Mouse (Mus musculus): ENCODE results near the gene Mad1l1.

The Mad1l1 gene

GRCm38 (mm10) chr5:140258035-140258434 lies 63.3 kb downstream of the Mad1l1 start:
- no peak for DNase-seq

- no peak for DNase-seq
Observed at GRCm38 (mm10) chr5:140257439-140257838, 63.9 kb downstream of the Mad1l1 start.

GRCm38 (mm10) chr5:140256685-140257084 lies 64.7 kb downstream of the Mad1l1 start:
- DNase-seq, result no peak

- DNase-seq, result no peak
Observed at GRCm38 (mm10) chr5:140255265-140255664, 66.1 kb downstream of the Mad1l1 start.

GRCm38 (mm10) chr5:140254656-140255055 lies 66.7 kb downstream of the Mad1l1 start:
- DNase-seq, result no peak

- peak; percentile 19 for DNase-seq
Observed at GRCm38 (mm10) chr5:140251989-140252388, 69.4 kb downstream of the Mad1l1 start.

- DNase-seq, result peak; percentile 25
Observed at GRCm38 (mm10) chr5:140250370-140250769, 71.0 kb downstream of the Mad1l1 start.

GRCm38 (mm10) chr5:140249359-140250062 lies 71.8 kb downstream of the Mad1l1 start:
- DNase-seq, result peak; percentile 19

- DNase-seq, result no peak
Observed at GRCm38 (mm10) chr5:140248101-140248500, 73.3 kb downstream of the Mad1l1 start.

GRCm38 (mm10) chr5:140240235-140240634 lies 81.1 kb downstream of the Mad1l1 start:
- DNase-seq, result no peak

- DNase-seq, result no peak
Observed at GRCm38 (mm10) chr5:140238880-140239279, 82.5 kb downstream of the Mad1l1 start.

- DNase-seq, result no peak
Observed at GRCm38 (mm10) chr5:140230818-140231217, 90.5 kb downstream of the Mad1l1 start.

GRCm38 (mm10) chr5:140228306-140228705 lies 93.0 kb downstream of the Mad1l1 start:
- no peak for DNase-seq

- DNase-seq, result no peak
Observed at GRCm38 (mm10) chr5:140226871-140227270, 94.5 kb downstream of the Mad1l1 start.

- DNase-seq, result no peak
Observed at GRCm38 (mm10) chr5:140225881-140226280, 95.5 kb downstream of the Mad1l1 start.

GRCm38 (mm10) chr5:140225103-140225502 lies 96.2 kb downstream of the Mad1l1 start:
- DNase-seq, result no peak

- no peak for DNase-seq
Observed at GRCm38 (mm10) chr5:140223070-140224053, 98.0 kb downstream of the Mad1l1 start.

- DNase-seq, result no peak
Observed at GRCm38 (mm10) chr5:140221016-140221650, 100.2 kb downstream of the Mad1l1 start.

GRCm38 (mm10) chr5:140219252-140219651 lies 102.1 kb downstream of the Mad1l1 start:
- DNase-seq, result no peak

- no peak for DNase-seq
Observed at GRCm38 (mm10) chr5:140217900-140218299, 103.5 kb downstream of the Mad1l1 start.

GRCm38 (mm10) chr5:140217083-140217482 lies 104.3 kb downstream of the Mad1l1 start:
- no peak for DNase-seq

- no peak for DNase-seq
Observed at GRCm38 (mm10) chr5:140215471-140216087, 105.8 kb downstream of the Mad1l1 start.

- DNase-seq, result no peak
Observed at GRCm38 (mm10) chr5:140213001-140213400, 108.4 kb downstream of the Mad1l1 start.
